Mouse (Mus musculus): ENCODE data around the gene Ppp1r2. TPM values are rescaled to one million over a fixed set of nuclear protein-coding genes. Genes with fewer than 3 reads are reported as not detected.

The Ppp1r2 gene
- polyA plus RNA-seq, 1 experiment from 2014 or later: 97.2 TPM

GRCm38 (mm10) chr16:31290281-31290680 is 15.2 kb upstream of the Ppp1r2 start:
- H3K4me3 ChIP-seq: no peak overlapping the region
- 18% methylated on average over 10 of the region's 10 CpGs for WGBS

GRCm38 (mm10) chr16:31287712-31288111 is 12.6 kb upstream of the Ppp1r2 start:
- ATAC-seq (ENCODE audit: insufficient number of reproducible peaks, low FRiP score): no peak
- no peak overlapping the region for H3K4me2 ChIP-seq
- WGBS: 82% methylated on average over 3 of the region's 3 CpGs

More at GRCm38 (mm10) chr16:31290281-31290680, 15.2 kb upstream of the Ppp1r2 start:
- H3K9ac ChIP-seq: no peak overlapping the region; the same call in 1 of the 2 replicates
- H3K4me1 ChIP-seq (replicated peaks): peaks cover 23% of the 10 kb centered on the region
- H3K27me3 ChIP-seq (replicated peaks): no peaks in the 10 kb centered on the region
- peak overlapping the region; percentile 89 for H3K27ac ChIP-seq (ENCODE audit: poor library complexity, severe bottlenecking)
- H3K9me3 ChIP-seq (replicated peaks): no peaks in the 10 kb centered on the region
- peak; percentile 85 for ATAC-seq (ENCODE audit: insufficient number of reproducible peaks, low FRiP score)
- H3K4me2 ChIP-seq: peak overlapping the region; percentile 54
- H3K36me3 ChIP-seq: no peaks in the 10 kb centered on the region

GRCm38 (mm10) chr16:31286801-31287488 is 11.9 kb upstream of the Ppp1r2 start:
- no peak overlapping the region for H3K9ac ChIP-seq
- 85% methylated on average over 11 of the region's 11 CpGs for WGBS
- H3K4me2 ChIP-seq: no peak overlapping the region
- no peak overlapping the region for H3K27ac ChIP-seq (ENCODE audit: poor library complexity, severe bottlenecking)
- no peak for ATAC-seq (ENCODE audit: insufficient number of reproducible peaks, low FRiP score)
- peaks cover 23% of the 10 kb centered on the region for H3K4me1 ChIP-seq (replicated peaks)
- no peaks in the 10 kb centered on the region for H3K27me3 ChIP-seq (replicated peaks)
- no peak overlapping the region for H3K4me3 ChIP-seq
- H3K36me3 ChIP-seq: no peaks in the 10 kb centered on the region
- no peaks in the 10 kb centered on the region for H3K9me3 ChIP-seq (replicated peaks)

More at GRCm38 (mm10) chr16:31287712-31288111, 12.6 kb upstream of the Ppp1r2 start:
- Histone ChIP-seq H3K9ac (no peak overlapping the region), H3K36me3 (no peaks in the 10 kb centered on the region), H3K4me3 (no peak overlapping the region), H3K4me1 (replicated peaks) (peaks cover 26% of the 10 kb centered on the region), H3K27me3 (replicated peaks) (no peaks in the 10 kb centered on the region), H3K27ac (ENCODE audit: poor library complexity, severe bottlenecking) (no peak overlapping the region), H3K9me3 (replicated peaks) (no peaks in the 10 kb centered on the region)

GRCm38 (mm10) chr16:31281981-31282380 is 6.9 kb upstream of the Ppp1r2 start:
- 80% methylated on average over 2 of the region's 2 CpGs for WGBS

GRCm38 (mm10) chr16:31280176-31280575 is 5.1 kb upstream of the Ppp1r2 start:
- H3K27ac ChIP-seq (ENCODE audit: poor library complexity, severe bottlenecking): no peak overlapping the region
- H3K36me3 ChIP-seq: no peaks in the 10 kb centered on the region
- H3K4me2 ChIP-seq: no peak overlapping the region
- no peak overlapping the region for H3K4me3 ChIP-seq
- peaks cover 19% of the 10 kb centered on the region for H3K4me1 ChIP-seq (replicated peaks)
- H3K9ac ChIP-seq: no peak overlapping the region
- H3K9me3 ChIP-seq (replicated peaks): no peaks in the 10 kb centered on the region
- no peaks in the 10 kb centered on the region for H3K27me3 ChIP-seq (replicated peaks)
- ATAC-seq (ENCODE audit: insufficient number of reproducible peaks, low FRiP score): no peak
- 90% methylated on average over 4 of the region's 4 CpGs for WGBS

More at GRCm38 (mm10) chr16:31281981-31282380, 6.9 kb upstream of the Ppp1r2 start:
- Histone ChIP-seq H3K27ac (ENCODE audit: poor library complexity, severe bottlenecking) (no peak overlapping the region), H3K4me3 (no peak overlapping the region), H3K9ac (no peak overlapping the region), H3K4me1 (replicated peaks) (peaks cover 3% of the 10 kb centered on the region; the same call in 1 of the 2 replicates), H3K9me3 (replicated peaks) (no peaks in the 10 kb centered on the region), H3K4me2 (no peak overlapping the region), H3K36me3 (no peaks in the 10 kb centered on the region), H3K27me3 (replicated peaks) (no peaks in the 10 kb centered on the region)
- no peak for ATAC-seq (ENCODE audit: insufficient number of reproducible peaks, low FRiP score)

- Histone ChIP-seq H3K4me2 (no peak overlapping the region), H3K4me1 (replicated peaks) (peaks cover 16% of the 10 kb centered on the region), H3K27me3 (replicated peaks) (no peaks in the 10 kb centered on the region), H3K4me3 (no peak overlapping the region), H3K27ac (ENCODE audit: poor library complexity, severe bottlenecking) (no peak overlapping the region), H3K9me3 (replicated peaks) (no peaks in the 10 kb centered on the region), H3K9ac (no peak overlapping the region), H3K36me3 (no peaks in the 10 kb centered on the region)
- no peak for ATAC-seq (ENCODE audit: insufficient number of reproducible peaks, low FRiP score)
- WGBS: 53% methylated on average over 6 of the region's 6 CpGs
These were observed 3.5 kb upstream of the Ppp1r2 start for GRCm38 (mm10) chr16:31278581-31278980.

- Histone ChIP-seq H3K36me3 (no peaks in the 10 kb centered on the region), H3K27me3 (replicated peaks) (no peaks in the 10 kb centered on the region), H3K4me2 (no peak overlapping the region), H3K9me3 (replicated peaks) (no peaks in the 10 kb centered on the region), H3K4me1 (replicated peaks) (peaks cover 21% of the 10 kb centered on the region), H3K27ac (ENCODE audit: poor library complexity, severe bottlenecking) (no peak overlapping the region), H3K4me3 (no peak overlapping the region), H3K9ac (no peak overlapping the region)
- WGBS: 63% methylated on average over 2 of the region's 2 CpGs
- no peak for ATAC-seq (ENCODE audit: insufficient number of reproducible peaks, low FRiP score)
These were observed 3.0 kb upstream of the Ppp1r2 start for GRCm38 (mm10) chr16:31278081-31278480.

- Histone ChIP-seq H3K27me3 (replicated peaks) (no peaks in the 10 kb centered on the region), H3K9me3 (replicated peaks) (no peaks in the 10 kb centered on the region), H3K4me3 (no peak overlapping the region), H3K9ac (no peak overlapping the region; the same call in 1 of the 2 replicates), H3K36me3 (no peaks in the 10 kb centered on the region), H3K27ac (ENCODE audit: poor library complexity, severe bottlenecking) (peak overlapping the region; percentile 81), H3K4me1 (replicated peaks) (peaks cover 31% of the 10 kb centered on the region), H3K4me2 (no peak overlapping the region; the same call in 1 of the 2 replicates)
- 67% methylated on average over 7 of the region's 7 CpGs for WGBS
- ATAC-seq (ENCODE audit: insufficient number of reproducible peaks, low FRiP score): no peak
These were observed 1.9 kb upstream of the Ppp1r2 start for GRCm38 (mm10) chr16:31276962-31277361.

GRCm38 (mm10) chr16:31276539-31276938 is 1.5 kb upstream of the Ppp1r2 start:
- peak; percentile 54 for ATAC-seq (ENCODE audit: insufficient number of reproducible peaks, low FRiP score)
- H3K4me1 ChIP-seq (replicated peaks): peaks cover 33% of the 10 kb centered on the region
- no peak overlapping the region for H3K4me3 ChIP-seq
- no peaks in the 10 kb centered on the region for H3K9me3 ChIP-seq (replicated peaks)
- H3K27ac ChIP-seq (ENCODE audit: poor library complexity, severe bottlenecking): peak overlapping the region; percentile 81
- 0 out of 2 replicates have a peak, but pooled peaks cover 2% of the 10 kb centered on the region for H3K36me3 ChIP-seq
- WGBS: 38% methylated on average over 7 of the region's 7 CpGs
- no peak overlapping the region; the same call in 1 of the 2 replicates for H3K4me2 ChIP-seq
- no peaks in the 10 kb centered on the region for H3K27me3 ChIP-seq (replicated peaks)
- H3K9ac ChIP-seq: no peak overlapping the region

GRCm38 (mm10) chr16:31274084-31274483 is 993 bp downstream of the Ppp1r2 start:
- 0 out of 2 replicates have a peak, but pooled peaks cover 5% of the 10 kb centered on the region for H3K36me3 ChIP-seq
- H3K4me2 ChIP-seq: peak overlapping the region; percentile 66
- H3K4me3 ChIP-seq: peak overlapping the region; percentile 89
- H3K27me3 ChIP-seq (replicated peaks): no peaks in the 10 kb centered on the region
- H3K9me3 ChIP-seq (replicated peaks): no peaks in the 10 kb centered on the region
- no peak for ATAC-seq (ENCODE audit: insufficient number of reproducible peaks, low FRiP score)
- peak overlapping the region; percentile 98 for H3K9ac ChIP-seq
- WGBS: 3% methylated on average over 6 of the region's 6 CpGs
- peak overlapping the region; percentile 92; the same call in 1 of the 2 replicates for H3K27ac ChIP-seq (ENCODE audit: poor library complexity, severe bottlenecking)
- peaks cover 41% of the 10 kb centered on the region for H3K4me1 ChIP-seq (replicated peaks)

GRCm38 (mm10) chr16:31266692-31267091 is 8.4 kb downstream of the Ppp1r2 start:
- no peak for ATAC-seq (ENCODE audit: insufficient number of reproducible peaks, low FRiP score)
- H3K27me3 ChIP-seq (replicated peaks): no peaks in the 10 kb centered on the region
- 82% methylated on average over 2 of the region's 2 CpGs for WGBS

More at GRCm38 (mm10) chr16:31266692-31267091, 8.4 kb downstream of the Ppp1r2 start:
- H3K4me1 ChIP-seq (replicated peaks): peaks cover 10% of the 10 kb centered on the region; the same call in 1 of the 2 replicates
- H3K36me3 ChIP-seq: peaks cover 20% of the 10 kb centered on the region
- H3K9ac ChIP-seq: no peak overlapping the region
- H3K27ac ChIP-seq (ENCODE audit: poor library complexity, severe bottlenecking): no peak overlapping the region
- H3K4me3 ChIP-seq: no peak overlapping the region
- no peak overlapping the region for H3K4me2 ChIP-seq
- no peaks in the 10 kb centered on the region for H3K9me3 ChIP-seq (replicated peaks)

Data from heart, embryonic 12.5 days (tissue).